Mouse (Mus musculus): ENCODE data around the gene Gigyf2.
"Not testable (repeated sequence)": the region's sequence is repeated elsewhere in the genome, so short reads cannot be mapped to it uniquely, and the experiment has no call there.

Gigyf2 gene

DNA sequence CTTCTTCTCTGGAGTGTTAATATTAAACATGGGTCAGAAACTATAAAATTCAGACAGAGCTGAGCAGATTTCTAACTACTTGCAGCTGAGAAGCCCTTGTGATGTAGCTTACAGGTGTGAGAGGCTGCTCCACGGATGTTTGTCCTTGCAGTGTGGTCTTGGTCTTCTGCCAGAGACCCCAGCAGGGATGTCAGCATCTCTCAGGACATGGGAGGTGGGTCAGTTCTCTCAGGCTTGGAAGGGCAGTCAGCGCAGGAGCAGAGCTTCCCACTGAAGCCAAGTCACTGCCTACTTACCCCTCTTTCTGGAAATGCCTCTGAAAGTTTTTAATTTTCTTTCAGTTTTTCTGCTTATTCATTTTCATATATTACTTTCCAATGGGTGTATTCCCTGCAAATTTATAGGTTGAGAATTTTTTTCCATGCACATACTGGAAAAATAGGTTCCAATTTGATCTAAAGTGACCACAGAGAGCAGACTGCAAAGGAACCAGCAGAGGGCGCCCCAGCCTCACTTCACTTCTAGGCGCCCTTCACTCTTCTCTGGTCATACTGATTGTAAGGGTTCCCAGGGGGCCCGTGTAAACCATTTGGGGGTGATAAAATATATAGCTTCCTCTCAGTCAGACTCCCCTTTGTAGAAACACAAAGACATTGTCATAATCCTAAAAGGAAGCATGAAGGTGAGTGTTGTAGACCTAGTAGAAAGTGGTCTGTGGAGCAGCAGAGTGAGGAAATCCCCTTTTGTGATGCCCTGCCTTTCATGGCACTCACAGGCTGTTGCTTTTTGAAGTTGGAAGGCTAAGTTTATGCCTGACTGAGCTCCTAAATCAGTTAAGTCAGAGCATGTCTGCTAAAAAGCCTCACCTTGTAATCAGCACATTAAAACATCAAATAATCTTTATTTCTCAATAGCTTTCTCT, 120.6 kb downstream of the Gigyf2 start:
- DNase-seq (ENCODE audit: low spot score in 2 of 2), result peak in 1 of 2 experiments; percentile 60

DNA sequence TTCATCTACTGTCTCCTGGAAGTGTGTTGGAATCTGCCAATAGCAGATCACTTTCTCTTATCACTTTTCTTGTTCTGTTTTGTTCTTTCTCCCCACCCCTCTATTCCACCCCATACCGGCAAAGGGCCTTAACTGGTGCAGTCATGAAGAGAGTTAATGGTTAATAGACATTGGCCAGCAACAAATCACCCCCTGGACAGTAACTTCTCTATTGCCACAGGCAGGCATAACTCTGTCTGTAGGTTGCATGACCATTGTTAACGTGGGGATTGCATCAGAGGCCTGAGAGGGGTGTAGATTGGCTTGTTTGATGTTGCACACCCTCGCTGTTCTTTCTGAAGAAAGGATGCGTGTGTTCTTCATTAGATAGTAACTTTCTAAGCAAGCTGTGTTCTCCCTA, 122.6 kb downstream of the Gigyf2 start:
- no peak for DNase-seq (ENCODE audit: low spot score in 2 of 2)

DNA sequence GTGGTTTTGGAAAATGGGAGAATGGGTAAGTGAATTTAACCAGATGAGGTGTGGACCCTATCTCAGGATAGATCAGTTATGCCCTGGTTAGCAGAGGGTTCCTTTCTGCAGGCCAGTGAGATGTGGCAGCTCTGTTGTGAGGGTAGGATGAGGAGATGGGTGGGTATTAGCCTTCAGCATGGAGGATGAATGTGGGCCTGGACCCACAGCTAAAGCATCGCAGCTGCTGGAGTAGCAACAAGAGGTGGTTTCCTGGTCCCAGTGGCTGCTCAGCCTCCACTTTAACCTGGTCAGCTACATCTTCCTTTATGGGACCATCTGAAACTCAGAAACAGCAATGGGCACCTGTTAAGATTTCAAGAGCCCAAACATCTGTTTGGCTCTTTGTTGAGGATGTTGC, 129.6 kb downstream of the Gigyf2 start:
- DNase-seq (ENCODE audit: low spot score in 2 of 2), result no peak

DNA sequence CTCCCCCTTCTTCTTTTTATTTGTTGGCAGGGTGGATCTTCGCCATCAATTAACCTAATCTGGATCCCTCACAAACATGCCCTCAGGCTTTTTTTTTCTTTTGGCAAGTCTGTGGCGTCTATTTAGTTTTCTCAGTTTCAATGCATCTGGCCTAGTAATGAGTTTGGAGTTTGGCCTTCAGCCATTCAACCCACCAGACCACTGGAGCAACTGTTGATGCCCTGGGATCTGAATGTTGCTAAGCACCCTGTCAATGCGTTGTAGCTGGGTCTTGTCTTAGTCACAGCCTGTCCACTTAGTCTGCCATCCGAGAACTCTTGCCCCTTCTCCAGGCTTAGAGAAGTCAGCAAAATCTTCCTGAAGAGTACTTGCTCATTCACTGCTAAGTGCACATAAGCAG, 131.2 kb downstream of the Gigyf2 start:
- DNase-seq (ENCODE audit: low spot score in 2 of 2), result no peak

DNA sequence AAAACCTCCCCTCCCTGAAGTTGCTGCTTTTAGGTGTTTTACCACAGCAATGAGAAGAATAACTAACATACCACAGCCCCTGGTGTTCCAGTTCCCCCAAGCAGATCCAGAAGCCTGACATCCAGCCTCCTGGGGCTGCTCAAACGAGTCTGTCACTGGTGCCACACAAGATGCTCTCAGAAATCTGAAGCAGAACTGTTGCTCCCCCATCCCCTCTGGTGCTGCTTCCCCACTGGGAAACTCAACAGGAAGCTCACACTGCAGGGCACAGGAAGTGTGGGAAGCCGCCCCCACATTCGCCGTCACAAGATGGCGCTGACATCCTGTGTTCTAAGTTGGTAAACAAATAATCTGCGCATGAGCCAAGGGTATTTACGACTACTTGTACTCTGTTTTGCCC, 133.1 kb downstream of the Gigyf2 start:
- not testable (repeated sequence) for DNase-seq (ENCODE audit: low spot score in 2 of 2)

DNA sequence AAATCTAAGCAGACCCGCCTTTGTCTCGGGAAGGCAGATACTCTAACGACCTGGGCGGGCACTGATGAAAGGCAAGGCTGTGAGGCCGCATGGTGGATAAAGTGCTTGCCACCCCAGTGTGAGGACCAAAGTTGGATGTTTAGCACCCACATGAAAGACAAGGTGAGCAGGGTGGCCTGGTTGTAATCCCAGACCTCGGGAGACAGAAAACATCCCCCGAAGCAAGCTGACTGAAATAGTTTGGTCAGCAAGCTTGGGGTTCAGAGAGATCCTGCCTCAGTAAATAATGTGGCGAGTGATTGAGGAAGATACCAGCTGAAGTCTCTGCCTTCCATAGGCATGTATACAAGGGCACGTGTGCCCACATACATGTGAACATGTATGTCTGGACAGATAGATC, 140.7 kb downstream of the Gigyf2 start:
- DNase-seq (ENCODE audit: low spot score in 2 of 2), result no peak

DNA sequence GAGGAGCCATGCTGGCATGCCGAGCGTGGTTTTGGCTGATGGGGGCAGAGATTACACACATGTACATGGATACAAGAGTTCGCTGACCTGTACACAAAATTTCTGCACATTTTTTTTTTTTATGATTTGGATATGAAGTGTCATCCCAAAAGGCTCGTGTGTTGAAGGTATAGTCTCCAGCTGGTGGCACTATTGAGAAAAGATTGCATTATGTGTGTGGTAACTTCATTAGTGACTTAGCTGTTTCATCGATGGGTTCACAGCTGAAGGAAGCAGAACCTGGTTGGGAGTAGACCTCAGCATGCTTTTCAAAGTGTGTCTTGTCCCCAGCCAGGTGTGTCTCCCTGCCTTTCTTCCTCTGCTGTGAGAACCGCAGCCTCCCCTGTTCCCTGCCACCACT, 141.5 kb downstream of the Gigyf2 start:
- peak in 1 of 2 experiments; percentile 5 for DNase-seq (ENCODE audit: low spot score in 2 of 2)

DNA sequence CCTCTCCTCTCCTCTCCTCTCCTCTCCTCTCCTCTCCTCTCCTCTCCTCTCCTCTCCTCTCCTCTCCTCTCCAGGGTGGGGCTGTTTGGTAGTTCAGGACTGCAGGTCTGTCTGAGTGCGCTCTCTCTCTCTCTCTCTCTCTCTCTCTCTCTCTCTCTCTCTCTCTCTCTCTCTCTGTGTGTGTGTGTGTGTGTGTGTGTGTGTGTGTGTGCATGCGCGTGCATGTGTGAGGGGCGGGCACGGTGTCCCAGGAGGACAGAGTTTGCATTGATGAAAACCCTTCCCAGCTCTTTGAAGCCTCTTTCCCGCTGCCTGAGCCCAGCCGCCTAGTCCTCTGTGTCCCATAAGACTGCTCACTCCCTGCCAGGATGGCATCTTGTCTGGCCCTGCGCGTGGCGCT, 143.2 kb downstream of the Gigyf2 start, which contains the start of gene Snorc:
Gene Snorc (plus strand): TSS at position 301 of the 400 bp plus-strand sequence.
- not testable (repeated sequence) for DNase-seq (ENCODE audit: low spot score in 2 of 2)

DNA sequence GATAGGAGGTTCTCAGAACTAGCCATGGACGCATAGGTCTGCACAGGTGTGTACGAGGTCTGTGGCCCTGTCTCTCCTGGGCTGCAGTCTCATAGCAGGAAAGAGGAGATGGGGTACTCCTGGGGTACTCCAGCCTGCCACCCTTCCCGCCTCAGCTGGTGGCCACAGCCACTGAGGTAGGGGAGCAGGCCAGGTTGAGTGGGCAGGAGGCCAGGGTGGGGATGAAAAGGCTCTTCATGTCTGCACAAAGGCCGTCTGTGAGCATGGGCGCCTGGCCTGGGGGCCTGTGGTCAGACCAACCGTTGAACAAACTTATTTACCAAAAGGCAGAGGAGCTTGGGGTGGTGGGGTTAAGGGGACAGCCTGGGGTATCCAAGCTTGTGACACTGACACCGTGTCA, 145.1 kb downstream of the Gigyf2 start:
- DNase-seq (ENCODE audit: low spot score in 2 of 2), result no peak

DNA sequence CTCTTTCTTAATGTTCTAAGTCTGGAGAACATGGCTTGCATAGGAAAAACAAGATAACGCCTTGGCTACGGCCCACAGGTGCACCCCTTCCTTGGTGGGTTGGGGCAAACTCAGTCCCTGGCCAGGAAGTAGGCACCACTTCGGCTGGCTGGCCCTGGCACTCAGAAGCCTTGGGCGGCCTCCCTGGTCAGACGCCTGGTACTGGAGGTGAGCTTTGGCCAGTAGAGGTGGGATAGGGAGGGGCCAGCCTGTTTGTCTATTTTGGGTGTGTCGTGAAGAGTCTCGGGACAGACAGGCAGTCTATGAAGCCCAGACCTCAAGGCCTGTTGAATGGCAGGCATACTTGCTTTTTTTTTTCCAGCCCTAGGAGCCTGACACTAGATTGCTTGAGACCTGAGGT, 145.8 kb downstream of the Gigyf2 start:
- no peak for DNase-seq (ENCODE audit: low spot score in 2 of 2)

DNA sequence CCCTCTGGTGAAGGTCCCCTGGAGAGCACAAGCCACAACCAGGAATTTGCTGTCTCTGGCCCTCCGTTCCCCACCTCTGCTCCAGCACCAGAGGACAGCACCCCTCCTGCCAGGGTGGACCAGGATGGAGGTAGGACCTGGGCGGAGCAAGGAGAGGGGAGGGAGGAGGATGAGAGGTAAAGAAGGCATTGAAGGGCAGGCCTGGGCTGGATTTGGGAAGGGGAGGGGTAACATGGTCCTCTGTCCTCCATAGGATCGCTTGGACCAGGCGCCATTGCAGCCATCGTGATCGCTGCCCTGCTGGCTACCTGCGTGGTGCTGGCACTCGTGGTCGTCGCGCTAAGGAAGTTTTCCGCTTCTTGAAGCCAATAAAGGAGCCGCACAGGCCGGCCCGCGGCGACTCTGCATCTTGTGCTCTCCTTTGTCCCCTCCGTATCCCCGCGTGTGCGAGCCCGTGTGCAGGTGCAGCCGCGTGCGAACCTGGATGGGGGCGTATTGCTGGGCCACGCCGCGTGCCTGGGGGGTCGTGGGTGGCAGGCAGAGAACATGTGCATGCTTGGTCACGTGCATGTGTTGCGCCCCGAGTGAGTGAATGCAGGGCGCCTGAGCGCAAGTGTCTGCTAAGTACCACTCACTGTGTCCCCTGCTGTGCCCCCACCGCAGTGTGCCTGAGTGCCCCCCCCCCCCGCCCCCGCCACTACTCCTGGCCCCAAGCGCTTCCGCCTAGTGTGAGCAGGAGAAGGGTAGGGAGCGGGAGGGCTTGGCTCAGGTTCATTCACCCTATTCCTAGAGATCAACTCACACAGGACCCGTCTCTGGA, 148.5 kb downstream of the Gigyf2 start:
- DNase-seq (ENCODE audit: low spot score in 2 of 2), result peak; percentile 58 to 64

DNA sequence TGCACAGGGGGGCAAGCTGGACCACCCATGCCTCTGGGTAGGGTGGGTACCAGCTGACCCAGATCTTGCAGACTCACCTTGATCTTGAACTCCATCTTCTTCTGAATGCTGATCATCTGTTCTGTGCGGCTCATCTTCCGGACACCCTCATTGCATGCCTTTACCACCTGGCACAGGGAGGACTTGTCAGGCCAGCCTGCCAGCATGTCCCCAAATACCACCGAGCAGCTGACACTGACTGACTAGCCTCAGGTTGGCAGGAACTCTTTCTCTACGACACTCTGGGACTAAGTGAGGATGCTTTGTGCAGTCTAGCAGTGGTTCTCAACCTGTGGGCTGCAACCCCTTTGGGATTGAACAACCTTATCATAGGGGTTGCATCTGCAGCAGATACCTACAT, 155.7 kb downstream of the Gigyf2 start:
- DNase-seq (ENCODE audit: low spot score in 2 of 2), result peak in 1 of 2 experiments; percentile 5

DNA sequence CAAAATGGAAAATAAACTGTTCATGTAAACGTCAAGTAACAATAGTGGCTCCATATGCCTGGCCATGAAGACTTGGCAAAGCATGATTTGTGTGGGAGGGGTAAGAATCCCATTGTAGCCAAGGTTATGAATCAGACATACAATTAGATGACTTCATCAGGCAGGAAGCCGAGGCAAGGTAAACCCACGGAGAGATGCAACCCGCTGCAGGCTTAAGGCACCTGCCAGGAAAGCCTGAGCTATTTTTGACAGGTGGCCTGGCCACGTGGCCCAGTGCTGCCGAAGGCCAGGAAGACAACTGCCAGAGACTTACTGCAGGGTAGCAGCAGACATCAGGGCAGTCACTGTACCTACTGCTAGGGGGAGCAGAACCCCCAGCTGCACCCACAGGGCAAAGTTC, 159.6 kb downstream of the Gigyf2 start:
- peak in 1 of 2 experiments; percentile 26 for DNase-seq (ENCODE audit: low spot score in 2 of 2)

DNA sequence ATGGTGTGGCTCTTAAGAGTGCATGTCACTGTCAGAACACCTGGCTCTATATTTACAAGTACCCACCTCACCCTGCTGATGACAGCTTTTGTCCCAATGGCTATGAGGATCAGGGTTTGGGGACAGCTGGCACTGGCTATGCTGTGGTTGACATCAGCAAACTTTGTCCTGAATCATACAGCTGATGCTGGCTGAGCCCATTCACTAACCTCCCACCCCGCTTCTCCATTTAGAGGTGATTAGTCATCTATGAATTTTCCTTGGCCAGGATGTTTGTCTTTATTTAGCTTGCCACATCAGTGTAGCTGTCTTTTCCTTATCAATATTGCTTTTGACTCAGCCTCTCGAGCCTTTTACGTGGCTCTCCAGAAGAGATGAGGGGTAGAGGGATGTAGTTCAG, 165.5 kb downstream of the Gigyf2 start:
- DNase-seq (ENCODE audit: low spot score in 2 of 2), result no peak

DNA sequence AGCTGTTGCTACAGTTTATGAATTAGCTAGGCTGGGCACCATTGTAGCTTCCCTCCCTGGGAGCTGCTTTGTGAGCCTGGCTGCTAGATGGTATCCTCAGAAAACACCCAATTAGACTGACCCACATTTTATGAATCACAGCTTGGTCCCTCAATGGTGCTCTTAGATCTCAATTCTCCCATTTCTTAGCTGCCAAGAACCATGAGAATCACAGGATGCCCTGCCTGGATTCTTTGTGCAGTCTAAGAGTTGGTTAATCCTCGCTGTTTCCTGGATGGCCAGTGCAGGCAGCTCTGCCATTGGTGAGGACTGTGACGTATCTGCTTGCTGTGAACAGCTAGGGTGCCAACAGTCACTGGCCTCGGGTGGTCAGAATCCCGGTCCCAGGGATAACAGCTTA, 166.7 kb downstream of the Gigyf2 start:
- no peak for DNase-seq (ENCODE audit: low spot score in 2 of 2)

Data from frontal cortex, postnatal 10 days (tissue).